Mouse (Mus musculus) layer of hippocampus, adult 2 months (tissue): ENCODE measurements around the gene Cisd3. TPM values are rescaled to one million over a fixed set of nuclear protein-coding genes. Genes with fewer than 3 reads are reported as not detected.

Source experiments
- DNase-seq, 2 experiments: peaks; one replicate each; pipeline ENCODE4 v3.0.0; 2022; ENCODE audit warnings: low spot score in 2 of 2
- H3K27ac ChIP-seq: fragments of 200-600 bp; 2 replicates; pipeline ENCODE4 v1.8.1; 2022
- H3K4me3 ChIP-seq: fragments of 200-600 bp; 2 replicates; pipeline ENCODE4 v1.8.1; 2022; ENCODE audit warnings: mild to moderate bottlenecking
- CTCF ChIP-seq: fragments of 200-600 bp; conservative IDR thresholded peaks from 2 replicates; pipeline ENCODE4 v1.8.1; 2022; ENCODE audit warnings: antibody characterized with exemption, mild to moderate bottlenecking, moderate library complexity
- total RNA-seq, 2 experiments: library from RNA; stranded (reverse); gene quantifications; 2 replicates each; pipeline ENCODE4 v1.2.3; 2021

Gene Cisd3
- total RNA-seq, 2 experiments from 2014 or later: 45.5 to 49.3 TPM

DNA sequence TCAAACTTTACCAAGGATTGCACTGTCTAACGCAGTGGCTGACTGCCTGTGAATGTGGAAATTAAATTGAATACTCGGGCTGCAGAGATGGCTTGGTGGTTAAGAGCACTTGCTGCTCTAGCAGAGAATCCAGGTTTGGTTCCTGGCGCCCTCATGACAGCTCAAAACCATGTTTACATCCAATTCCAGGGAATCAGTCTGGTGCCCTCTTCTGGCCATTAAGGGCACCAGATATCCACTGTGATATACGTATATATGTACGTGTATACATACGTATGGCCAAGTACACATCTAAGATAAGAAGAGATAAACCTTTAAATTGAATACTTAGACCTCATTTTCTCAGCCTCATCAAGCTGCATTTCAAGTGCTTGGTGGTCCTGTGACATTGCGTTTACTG is 19.4 kb upstream of the Cisd3 start:
- no peak for DNase-seq
- TF ChIP-seq CTCF: peak; percentile 71
- H3K27ac ChIP-seq: no peak overlapping the region
- no peak overlapping the region for H3K4me3 ChIP-seq

DNA sequence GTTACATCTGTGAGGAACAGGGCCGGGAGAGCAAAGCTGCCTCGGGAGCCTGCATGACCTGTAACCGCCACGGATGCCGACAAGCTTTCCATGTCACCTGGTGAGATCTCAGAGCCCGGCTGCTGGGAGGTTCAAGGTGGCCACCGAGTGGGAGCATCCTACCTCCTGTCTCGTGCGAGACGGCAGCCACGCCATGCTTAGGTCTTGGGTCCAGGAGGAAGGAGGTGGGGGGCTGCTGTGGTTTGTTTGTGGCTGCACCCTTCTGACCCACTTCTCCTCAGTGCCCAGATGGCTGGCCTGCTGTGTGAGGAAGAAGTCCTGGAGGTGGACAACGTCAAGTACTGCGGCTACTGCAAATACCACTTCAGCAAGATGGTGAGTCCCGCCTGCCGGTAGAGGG is 18.8 kb upstream of the Cisd3 start:
- no peak for DNase-seq
- Histone ChIP-seq H3K4me3 (no peak overlapping the region), H3K27ac (no peak overlapping the region)
- TF ChIP-seq CTCF: no peak

DNA sequence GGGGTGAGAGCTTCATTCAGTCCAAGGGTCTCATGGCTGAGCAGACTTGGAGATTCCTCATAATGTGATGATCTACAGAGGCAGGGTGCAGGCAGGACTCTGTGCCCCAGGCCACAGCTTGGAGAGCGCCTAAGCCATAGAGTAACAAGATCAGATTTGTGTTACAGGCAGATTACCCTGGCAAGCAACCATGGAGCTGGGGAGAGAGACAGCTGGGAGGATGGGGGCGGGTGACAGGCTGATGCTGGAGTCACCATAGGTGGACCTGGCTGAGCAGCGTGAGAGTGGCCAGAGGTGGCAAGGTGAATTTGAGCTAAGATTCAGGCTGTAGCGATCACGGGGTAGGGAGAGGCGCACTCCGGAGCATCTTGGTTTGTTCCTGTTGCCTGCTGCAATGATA is 17.5 kb upstream of the Cisd3 start:
- TF ChIP-seq CTCF: no peak
- H3K27ac ChIP-seq: no peak overlapping the region
- no peak for DNase-seq
- H3K4me3 ChIP-seq: no peak overlapping the region

DNA sequence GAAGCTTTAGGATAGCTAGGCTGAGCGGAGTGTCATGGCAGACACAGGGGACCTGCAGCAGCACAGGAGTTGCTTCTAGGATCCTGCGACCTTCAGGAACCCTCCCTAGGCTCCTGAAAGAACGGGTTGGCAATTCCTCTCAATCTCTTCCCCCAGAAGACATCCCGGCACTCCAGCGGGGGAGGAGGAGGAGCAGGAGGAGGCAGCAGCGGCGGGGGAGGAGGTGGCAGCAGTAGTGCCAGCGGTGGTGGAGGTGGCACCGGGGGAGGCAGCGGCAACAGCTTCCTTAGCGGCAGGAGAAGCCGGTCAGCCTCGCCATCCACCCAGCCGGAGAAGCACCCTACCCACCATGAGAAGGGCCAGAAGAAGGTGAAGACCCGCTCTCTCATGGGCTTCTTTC is 16.4 kb upstream of the Cisd3 start:
- no peak for DNase-seq
- TF ChIP-seq CTCF: no peak
- no peak overlapping the region for H3K4me3 ChIP-seq
- peak overlapping the region; percentile 48; the same call in 1 of the 2 replicates for H3K27ac ChIP-seq

DNA sequence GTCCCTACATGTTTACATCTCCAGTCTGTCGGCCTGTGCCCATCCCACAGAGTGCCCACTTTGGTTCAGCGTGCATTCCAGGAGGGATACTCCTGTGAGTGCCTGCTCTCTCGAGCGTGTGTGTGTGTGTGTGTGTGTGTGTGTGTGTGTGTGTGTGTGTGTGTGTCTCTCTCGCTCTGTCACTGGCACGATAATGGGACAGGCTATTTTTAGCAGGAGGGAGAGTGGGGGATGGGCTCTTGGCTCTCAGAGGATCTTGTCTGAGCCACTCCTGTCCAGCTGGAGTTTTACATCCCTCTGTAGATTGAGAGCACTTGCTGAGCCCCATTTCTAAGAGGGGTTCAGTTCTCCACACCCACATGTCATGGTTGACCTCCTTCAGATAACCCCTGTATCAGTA is 15.8 kb upstream of the Cisd3 start:
- Histone ChIP-seq H3K4me3 (no peak overlapping the region), H3K27ac (peak overlapping the region; percentile 48; the same call in 1 of the 2 replicates)
- DNase-seq: peak in 1 of 2 experiments; percentile 58
- no peak for TF ChIP-seq CTCF

DNA sequence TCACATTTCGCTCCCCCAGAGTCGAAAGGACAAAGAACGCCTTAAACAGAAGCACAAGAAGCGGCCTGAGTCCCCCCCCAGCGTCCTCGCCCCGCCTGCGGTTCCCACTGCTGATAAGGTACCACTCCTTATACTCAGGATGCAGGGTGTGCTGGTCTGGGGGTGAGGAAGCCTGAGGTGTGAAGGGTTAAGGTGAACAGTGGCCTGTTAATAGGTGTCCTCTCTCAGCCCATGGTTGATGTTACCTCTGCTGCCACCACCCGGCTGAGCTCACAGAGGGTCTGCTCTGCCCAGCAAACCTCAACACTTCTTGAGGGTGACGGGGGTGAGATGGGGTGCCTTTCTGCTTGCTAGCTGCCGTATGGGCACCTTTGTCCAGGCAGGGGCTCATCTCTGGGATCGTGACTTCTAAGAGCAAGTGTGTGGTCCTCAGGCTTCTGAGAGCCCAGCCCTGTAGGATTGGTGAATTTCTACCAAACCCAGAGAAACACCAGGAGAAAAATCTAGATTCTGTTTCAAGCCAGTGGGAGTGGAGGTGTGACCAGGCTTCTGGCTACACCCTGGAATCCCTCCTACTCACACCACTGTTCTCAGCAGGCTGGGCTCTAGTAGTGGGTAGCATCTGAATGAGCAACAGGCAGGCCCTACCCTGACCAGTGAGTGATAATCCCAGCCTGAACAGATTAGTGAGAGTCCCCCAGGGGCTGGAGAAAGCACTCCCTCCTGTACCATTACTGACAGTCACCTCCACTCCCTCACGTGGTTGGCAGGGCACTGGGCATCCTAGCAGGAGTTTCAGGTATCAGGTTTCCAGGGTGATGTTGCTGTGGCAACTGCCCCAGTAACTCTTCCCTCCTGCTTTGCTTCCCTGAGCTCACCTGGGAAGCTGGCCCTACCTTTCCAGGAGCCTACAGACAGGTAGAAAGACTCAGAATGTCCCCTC is 15.1 kb upstream of the Cisd3 start:
- no peak for DNase-seq
- Histone ChIP-seq H3K27ac (0 out of 2 replicates have a peak overlapping the region, but pooled peaks have one; percentile 10), H3K4me3 (no peak overlapping the region)
- peak; percentile 19; the same call in 1 of the 2 replicates for TF ChIP-seq CTCF

DNA sequence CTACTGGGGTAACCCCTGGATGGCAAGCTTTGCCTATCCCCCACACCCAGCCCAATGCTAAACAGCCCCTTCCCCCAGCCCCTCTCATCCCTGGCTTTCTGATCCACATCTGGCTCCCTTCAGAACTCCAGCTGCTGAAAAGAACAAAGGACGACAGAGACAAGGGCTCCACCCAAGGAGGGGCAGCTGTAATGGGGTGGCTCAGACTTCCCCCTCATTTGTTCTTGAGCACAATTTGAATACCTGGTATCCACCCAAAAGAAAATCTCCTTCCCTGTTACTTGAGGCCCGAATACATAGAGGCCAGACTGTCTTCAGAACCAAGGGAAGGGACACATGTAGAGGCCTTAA is 14.5 kb upstream of the Cisd3 start:
- no peak overlapping the region for H3K27ac ChIP-seq
- no peak overlapping the region for H3K4me3 ChIP-seq
- DNase-seq: no peak
- no peak for TF ChIP-seq CTCF

DNA sequence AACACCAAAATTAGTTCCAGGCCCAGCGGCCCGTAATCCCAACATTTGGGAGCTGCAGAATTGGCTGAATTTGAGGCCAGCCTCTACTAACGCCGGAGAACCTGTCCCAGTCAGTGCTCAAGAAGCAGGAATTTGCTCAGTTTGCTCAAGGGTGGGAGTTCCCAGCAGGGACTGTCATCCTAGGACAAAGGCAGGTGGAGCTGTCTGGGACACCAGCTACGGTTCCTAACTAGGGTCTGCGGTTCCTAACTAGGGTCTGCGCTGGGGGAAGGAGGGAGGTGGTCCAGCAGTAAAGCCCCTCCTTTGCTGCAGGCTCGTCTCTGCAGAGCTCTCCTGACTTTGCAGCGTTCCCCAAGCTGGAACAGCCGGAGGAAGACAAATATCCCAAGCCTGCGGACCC is 12.5 kb upstream of the Cisd3 start:
- TF ChIP-seq CTCF: no peak
- DNase-seq: no peak
- Histone ChIP-seq H3K4me3 (no peak overlapping the region), H3K27ac (no peak overlapping the region)

DNA sequence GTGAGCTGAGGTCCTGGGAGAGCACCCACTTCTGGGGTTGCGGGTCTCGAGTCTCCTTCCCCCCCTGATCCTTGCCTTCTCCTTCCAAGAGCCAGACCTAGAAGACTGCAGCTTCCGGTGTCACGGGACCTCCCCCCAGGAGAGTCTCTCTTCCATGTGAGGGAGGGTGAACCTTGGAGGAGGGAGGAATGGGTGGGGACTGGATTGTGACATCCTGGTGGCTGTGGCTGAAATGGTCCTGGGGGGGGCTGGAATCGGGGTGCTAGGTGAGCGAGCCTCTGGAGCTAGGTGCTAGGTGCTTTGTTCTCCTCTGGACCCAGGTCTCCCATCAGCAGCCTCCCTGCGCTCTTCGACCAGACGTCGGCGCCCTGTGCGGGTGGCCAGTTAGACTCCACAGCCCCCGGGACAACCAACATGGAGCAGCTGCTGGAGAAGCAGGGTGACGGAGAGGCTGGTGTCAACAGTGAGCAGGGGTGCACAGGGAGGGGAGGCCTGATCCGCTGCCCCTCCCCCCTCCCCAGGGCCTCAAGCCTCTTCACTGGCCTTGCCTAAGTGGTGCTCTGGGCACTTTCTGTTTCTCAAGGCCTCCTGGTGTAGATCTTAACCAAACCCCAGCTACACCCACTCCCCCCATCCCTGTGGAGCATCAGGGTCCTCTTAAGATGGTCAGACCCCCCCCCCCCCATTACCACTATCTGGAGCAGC is 9.4 kb upstream of the Cisd3 start:
- H3K4me3 ChIP-seq: no peak overlapping the region
- TF ChIP-seq CTCF: no peak
- DNase-seq: no peak
- H3K27ac ChIP-seq: no peak overlapping the region

DNA sequence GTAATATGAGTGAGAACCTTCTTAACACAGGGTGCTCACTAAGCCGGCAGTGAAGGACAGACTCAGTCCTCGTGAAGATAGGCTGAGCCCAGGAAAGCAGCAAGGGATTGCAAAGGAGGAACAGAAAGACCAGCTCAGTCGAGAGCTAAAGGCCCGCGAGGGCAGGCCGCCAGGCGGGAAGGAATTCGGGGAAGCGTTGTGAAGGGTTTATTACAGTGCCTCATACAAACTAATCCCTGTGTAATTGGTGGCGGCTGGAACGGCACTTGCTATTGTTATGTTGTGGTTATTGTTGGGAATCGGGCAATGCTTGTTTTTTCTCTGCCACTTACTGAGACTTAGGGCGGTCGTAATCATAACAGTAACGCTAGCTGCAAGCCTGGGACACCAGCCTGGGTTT is 8.2 kb upstream of the Cisd3 start:
- no peak for TF ChIP-seq CTCF
- Histone ChIP-seq H3K4me3 (no peak overlapping the region), H3K27ac (no peak overlapping the region; the same call in 1 of the 2 replicates)
- no peak for DNase-seq

DNA sequence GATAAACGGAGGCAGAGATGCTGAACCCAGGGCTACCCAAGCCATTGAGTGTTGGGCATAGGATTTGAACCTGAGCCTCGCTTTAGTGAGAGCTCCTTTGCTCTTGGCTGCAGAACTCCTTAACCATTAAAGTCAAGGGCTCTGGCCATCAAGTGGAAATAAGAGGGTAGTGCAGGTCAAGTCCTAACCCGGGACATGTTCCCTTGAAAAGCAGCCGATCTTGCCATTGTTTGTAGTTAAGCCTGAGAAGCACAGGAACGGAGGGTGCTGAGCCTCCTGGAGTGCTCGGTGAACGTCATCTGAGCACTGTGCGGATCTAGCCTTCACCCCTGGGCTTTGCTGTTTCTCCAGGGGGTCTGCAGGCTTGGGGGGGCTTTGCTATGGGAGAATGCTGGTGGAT is 7.8 kb upstream of the Cisd3 start:
- no peak for DNase-seq
- Histone ChIP-seq H3K27ac (no peak overlapping the region), H3K4me3 (no peak overlapping the region)
- TF ChIP-seq CTCF: peak; percentile 29

DNA sequence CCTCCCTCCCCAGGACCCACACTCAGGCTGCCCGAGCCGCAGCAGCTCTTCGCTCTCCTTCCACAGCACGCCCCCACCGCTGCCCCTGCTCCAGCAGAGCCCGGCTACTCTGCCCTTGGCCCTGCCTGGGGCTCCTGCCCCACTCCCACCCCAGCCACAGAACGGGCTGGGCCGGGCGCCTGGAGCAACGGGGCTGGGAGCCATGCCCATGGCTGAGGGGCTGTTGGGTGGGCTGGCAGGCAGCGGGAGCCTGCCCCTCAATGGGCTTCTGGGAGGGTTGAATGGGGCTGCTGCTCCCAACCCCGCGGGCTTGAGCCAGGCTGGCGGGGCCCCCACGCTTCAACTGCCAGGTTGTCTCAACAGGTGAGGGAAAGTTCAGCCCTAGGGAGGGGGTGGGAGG is 7.3 kb upstream of the Cisd3 start:
- no peak for TF ChIP-seq CTCF
- Histone ChIP-seq H3K4me3 (no peak overlapping the region), H3K27ac (no peak overlapping the region)
- no peak for DNase-seq

DNA sequence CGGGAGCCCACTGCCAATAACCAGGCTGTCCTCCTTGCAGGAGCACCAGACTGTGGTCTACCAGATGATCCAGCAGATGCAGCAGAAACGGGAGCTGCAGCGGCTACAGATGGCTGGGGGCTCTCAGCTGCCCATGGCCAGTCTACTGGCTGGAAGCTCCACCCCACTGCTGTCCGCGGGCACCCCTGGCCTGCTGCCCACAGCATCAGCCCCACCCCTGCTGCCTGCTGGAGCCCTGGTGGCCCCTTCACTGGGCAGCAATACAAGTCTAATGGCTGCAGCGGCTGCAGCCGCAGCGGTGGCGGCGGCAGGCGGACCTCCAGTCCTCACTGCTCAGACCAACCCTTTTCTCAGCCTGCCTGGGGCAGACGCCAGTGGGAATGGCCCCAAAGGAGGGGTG is 5.2 kb upstream of the Cisd3 start:
- Histone ChIP-seq H3K4me3 (no peak overlapping the region), H3K27ac (peak overlapping the region; percentile 43; the same call in 1 of the 2 replicates)
- DNase-seq: no peak
- no peak for TF ChIP-seq CTCF
